Mouse (Mus musculus): ENCODE measurements around the gene Msi2.

The Msi2 gene

GRCm38 (mm10) chr11:88592099-88592498, 126.2 kb downstream of the Msi2 start:
- no peak for DNase-seq (ENCODE audit: low spot score in 2 of 2)

GRCm38 (mm10) chr11:88590647-88591046, 127.7 kb downstream of the Msi2 start:
- no peak for DNase-seq (ENCODE audit: low spot score in 2 of 2)

GRCm38 (mm10) chr11:88589641-88590040, 128.7 kb downstream of the Msi2 start:
- no peak for DNase-seq (ENCODE audit: low spot score in 2 of 2)

- DNase-seq (ENCODE audit: low spot score in 2 of 2) = no peak
Observed at GRCm38 (mm10) chr11:88588688-88589210, 129.6 kb downstream of the Msi2 start.

- no peak for DNase-seq (ENCODE audit: low spot score in 2 of 2)
Observed at GRCm38 (mm10) chr11:88587710-88588109, 130.6 kb downstream of the Msi2 start.

GRCm38 (mm10) chr11:88585880-88586279, 132.4 kb downstream of the Msi2 start:
- no peak for DNase-seq (ENCODE audit: low spot score in 2 of 2)

GRCm38 (mm10) chr11:88585171-88585632, 133.1 kb downstream of the Msi2 start:
- DNase-seq (ENCODE audit: low spot score in 2 of 2) = no peak

GRCm38 (mm10) chr11:88583866-88584265, 134.4 kb downstream of the Msi2 start:
- DNase-seq (ENCODE audit: low spot score in 2 of 2) = no peak

- no peak for DNase-seq (ENCODE audit: low spot score in 2 of 2)
Observed at GRCm38 (mm10) chr11:88583259-88583833, 135.0 kb downstream of the Msi2 start.

- no peak for DNase-seq (ENCODE audit: low spot score in 2 of 2)
Observed at GRCm38 (mm10) chr11:88582781-88583180, 135.5 kb downstream of the Msi2 start.

GRCm38 (mm10) chr11:88582021-88582707, 136.1 kb downstream of the Msi2 start:
- DNase-seq (ENCODE audit: low spot score in 2 of 2) = no peak

GRCm38 (mm10) chr11:88581375-88581774, 136.9 kb downstream of the Msi2 start:
- no peak for DNase-seq (ENCODE audit: low spot score in 2 of 2)

- no peak for DNase-seq (ENCODE audit: low spot score in 2 of 2)
Observed at GRCm38 (mm10) chr11:88578700-88579099, 139.6 kb downstream of the Msi2 start.

- no peak for DNase-seq (ENCODE audit: low spot score in 2 of 2)
Observed at GRCm38 (mm10) chr11:88577076-88577475, 141.2 kb downstream of the Msi2 start.

- no peak for DNase-seq (ENCODE audit: low spot score in 2 of 2)
Observed at GRCm38 (mm10) chr11:88576233-88576998, 141.9 kb downstream of the Msi2 start.

GRCm38 (mm10) chr11:88574575-88575360, 143.5 kb downstream of the Msi2 start:
- DNase-seq (ENCODE audit: low spot score in 2 of 2) = no peak

- DNase-seq (ENCODE audit: low spot score in 2 of 2) = no peak
Observed at GRCm38 (mm10) chr11:88573013-88573412, 145.3 kb downstream of the Msi2 start.

- no peak for DNase-seq (ENCODE audit: low spot score in 2 of 2)
Observed at GRCm38 (mm10) chr11:88572461-88572860, 145.9 kb downstream of the Msi2 start.

- no peak for DNase-seq (ENCODE audit: low spot score in 2 of 2)
Observed at GRCm38 (mm10) chr11:88570715-88571202, 147.6 kb downstream of the Msi2 start.

- DNase-seq (ENCODE audit: low spot score in 2 of 2) = no peak
Observed at GRCm38 (mm10) chr11:88566613-88567606, 151.4 kb downstream of the Msi2 start.
